Mouse (Mus musculus): ENCODE results near the gene Fgd3.
A peak's percentile ranks its signal among the peaks of the same experiment; 100 is the strongest.

Fgd3 gene

DNA sequence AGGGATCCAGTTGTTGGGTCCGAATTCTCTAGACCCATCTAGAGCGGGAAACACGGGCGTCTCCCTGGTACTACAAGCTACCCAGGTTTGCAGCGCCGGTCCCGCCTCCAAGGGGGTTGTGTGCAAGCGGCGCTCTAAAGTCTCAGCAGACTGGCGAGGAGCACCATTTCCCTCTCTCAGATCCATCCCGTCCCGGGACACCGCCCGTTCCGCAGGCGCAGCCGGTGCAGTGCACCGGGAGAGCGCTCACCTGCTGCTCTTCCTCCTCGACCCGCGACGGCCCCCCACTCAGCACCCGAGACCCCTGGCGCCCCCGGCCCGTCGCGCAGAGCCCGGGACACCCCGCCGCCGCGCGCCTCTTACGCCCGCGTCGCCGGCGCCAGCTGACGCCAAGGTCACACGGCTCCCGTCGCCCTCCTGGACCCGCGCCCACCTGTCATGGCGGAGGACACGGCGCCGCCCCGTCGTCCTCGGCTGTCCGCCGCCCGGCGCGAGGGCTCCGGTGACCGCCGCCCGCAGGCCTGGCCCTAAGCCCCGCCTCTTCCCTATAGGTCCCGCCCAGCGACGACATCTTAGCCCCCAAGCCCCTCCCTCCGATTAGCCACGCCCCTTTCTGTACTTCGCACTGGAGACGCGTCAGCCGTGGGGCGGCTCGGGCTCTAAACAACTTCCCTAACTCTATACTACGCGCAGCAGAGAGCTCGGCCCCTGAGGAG is 104.4 kb downstream of the Fgd3 start, which contains the start of gene Card19:
Card19 (minus strand) TSS at position 534 of the 716 bp plus-strand sequence.
- peak; percentile 96 for DNase-seq (ENCODE audit: low spot score)

DNA sequence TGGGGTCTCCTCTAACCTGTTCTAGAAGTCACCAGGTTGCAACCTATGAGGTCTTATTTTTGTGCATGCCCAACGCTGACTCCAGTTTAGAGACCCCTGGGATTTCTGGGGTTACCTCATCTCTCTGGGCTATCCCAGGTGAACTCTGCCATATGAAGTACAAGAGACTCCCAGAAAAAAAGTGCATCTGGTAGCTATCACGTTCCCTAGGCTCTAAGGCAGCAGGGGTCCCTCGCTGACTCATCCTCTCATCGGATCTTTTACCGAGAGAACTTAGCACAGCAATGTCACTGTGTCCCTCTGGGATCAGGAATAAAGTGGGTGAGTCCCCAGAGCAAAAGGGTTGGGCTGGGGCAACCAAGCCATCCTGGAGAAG is 105.0 kb downstream of the Fgd3 start:
- DNase-seq (ENCODE audit: low spot score), result no peak

DNA sequence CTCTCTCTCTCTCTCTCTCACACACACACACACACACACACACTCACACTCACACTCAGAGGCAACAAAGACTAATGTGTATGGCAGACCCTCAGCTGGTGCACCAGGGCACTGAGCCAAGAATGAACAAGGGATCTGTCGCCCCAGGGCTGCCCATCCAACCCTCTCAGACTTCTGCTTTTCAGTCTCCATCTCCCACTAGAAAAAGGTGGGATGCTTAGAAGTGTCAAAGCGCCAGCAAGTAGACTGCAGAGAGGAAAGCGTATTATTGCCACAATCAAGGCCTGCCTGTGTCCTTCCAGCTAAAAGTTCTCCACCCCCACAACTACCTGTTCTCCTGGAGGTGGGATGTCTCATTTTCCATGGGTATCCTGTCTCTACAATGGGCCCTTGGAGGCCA is 105.7 kb downstream of the Fgd3 start:
- DNase-seq (ENCODE audit: low spot score), result no peak

DNA sequence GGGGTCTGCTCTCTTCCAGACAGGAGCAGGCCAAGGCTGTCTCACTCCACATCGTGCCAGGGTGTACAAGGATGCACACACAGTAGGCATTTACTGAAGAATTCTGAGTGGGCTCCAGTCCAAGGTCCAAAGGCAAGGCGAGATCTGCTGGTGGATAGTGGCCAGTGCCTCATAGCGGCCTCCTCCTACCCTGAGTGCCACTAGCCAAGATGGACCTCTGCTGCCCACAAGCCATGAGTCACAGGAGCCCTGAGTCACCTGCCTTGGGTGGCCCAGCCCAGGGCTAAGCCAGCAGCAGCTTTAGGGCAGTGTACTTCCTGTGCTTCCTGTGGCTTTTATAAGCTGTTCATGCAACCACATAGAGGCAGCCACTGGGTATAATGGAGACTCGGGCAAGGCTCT is 106.6 kb downstream of the Fgd3 start:
- DNase-seq (ENCODE audit: low spot score), result no peak

DNA sequence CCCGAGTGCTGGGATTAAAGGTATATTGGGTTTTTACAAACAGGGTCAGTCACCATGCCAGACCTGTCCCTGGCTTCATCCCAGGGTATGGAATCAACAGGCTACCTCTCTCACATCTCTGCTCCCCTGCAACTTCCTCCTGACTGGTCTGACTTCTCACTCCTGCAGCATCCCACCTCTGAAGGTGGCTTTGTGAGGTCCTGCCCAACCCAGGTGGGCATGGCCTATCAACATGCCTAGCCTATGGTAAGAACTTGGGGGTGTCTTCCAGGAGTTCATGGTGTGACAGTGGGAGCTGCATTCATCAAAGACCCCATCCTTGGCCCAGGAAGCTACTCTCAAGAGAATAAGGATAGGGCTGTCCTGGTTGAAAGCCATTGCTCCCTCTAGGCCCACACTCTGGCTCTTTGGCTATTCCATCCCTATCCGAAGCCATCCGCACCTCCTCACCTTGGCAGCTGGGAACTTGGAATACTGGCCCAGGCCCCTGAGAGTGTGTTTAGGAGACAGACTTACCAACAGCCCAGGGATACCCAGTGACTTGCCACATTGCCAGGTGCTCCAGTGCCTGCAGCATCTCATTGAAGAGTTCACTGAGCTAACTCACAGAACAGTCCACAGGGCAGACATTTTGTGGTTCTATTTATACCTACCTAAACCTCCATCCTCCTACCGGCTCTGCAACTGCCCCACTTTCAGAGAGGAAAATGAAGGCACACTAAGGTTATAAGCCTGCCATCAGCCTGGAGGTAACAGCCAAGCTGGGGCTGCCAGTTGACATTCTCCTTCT is 107.2 kb downstream of the Fgd3 start:
- no peak for DNase-seq (ENCODE audit: low spot score)
